Mouse (Mus musculus) ovary, postnatal 10 days (tissue): ENCODE measurements around the gene Tceanc2.

Experiments used
- DNase-seq: peaks from one replicate; pipeline ENCODE4 v3.0.0; 2022; ENCODE audit warnings: low spot score

Gene Tceanc2

DNA sequence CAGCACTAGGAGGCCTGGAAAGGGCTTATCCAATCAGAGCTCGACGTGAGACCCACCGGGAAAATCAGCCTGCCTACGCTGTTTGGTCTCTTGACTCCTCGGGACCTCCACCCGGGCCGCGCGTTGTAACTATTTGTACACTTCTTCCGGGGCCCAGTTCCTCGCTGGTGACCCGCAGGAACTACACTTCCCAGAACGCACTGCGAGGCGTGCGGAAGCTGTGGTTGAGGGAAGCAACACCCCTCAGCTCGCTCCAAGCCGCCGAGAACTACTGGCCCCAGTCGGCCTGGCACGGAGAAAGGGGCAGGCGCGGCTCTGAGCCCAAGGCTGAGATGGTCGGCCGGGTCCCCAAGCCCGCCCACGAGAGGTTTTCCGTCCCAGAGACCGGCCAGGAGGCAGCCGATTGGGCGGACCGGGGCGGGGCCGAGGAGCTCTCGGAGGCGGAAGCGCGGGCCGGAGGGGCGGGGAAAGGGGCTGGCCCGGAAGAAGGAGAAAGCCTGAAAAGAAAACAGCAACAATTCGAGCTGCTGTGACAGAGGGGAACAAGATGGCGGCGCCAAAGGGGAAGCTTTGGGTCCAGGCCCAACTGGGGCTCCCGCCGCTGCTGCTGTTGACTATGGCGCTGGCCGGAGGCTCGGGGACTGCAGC, 610 bp downstream of the Tceanc2 start, which contains the start of gene Tmem59:
TSS of gene Tmem59 (plus strand) at position 218 of the 648 bp plus-strand sequence.
- peak; percentile 91 for DNase-seq

DNA sequence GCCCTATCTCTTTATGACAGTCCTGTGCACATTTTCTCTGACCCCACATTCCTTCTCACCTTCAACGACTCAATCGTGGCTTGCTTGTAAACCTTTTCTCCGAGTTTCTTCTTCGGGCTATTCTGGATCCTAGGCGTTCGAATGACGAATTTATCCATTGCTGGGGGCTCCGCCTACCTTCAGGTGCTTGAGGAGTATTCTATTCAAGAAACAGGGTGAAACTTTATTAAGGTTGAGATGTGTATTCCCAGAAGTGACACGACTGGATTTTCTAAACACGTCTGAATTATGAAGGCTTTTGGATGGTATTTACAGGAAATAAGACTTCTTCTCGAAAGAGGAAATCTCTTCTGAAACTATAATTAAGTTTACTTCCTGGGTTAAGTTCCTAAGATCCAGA, 1.4 kb downstream of the Tceanc2 start:
- no peak for DNase-seq

- DNase-seq = no peak
Measured at GRCm38 (mm10) chr4:107167798-107168197, 11.1 kb downstream of the Tceanc2 start.

DNA sequence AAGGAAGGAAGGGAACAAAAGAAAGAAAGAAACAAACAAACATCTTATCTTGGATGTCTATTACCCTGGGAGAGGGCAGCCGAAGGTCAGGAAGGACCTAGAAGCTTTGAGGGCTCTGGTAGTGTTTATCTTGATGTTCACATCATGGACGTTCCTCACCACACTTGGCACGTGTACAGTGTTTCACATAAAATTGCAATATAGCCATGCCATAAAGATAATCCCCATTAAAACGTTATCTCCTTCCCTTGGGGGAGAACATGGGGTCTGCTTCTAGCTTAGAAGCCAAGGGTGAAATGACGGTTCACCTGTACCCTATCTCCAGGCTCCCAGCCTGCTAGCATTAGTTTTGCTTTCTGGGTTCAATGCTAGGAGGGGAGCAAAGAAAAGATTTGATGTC, 12.2 kb downstream of the Tceanc2 start:
- DNase-seq = no peak

- DNase-seq = peak; percentile 26
Measured at GRCm38 (mm10) chr4:107163756-107164587, 14.9 kb downstream of the Tceanc2 start.

- no peak for DNase-seq
Measured at GRCm38 (mm10) chr4:107163341-107163740, 15.6 kb downstream of the Tceanc2 start.

- no peak for DNase-seq
Measured at GRCm38 (mm10) chr4:107160181-107160580, 18.7 kb downstream of the Tceanc2 start.

GRCm38 (mm10) chr4:107159166-107159773, 19.6 kb downstream of the Tceanc2 start:
- no peak for DNase-seq

DNA sequence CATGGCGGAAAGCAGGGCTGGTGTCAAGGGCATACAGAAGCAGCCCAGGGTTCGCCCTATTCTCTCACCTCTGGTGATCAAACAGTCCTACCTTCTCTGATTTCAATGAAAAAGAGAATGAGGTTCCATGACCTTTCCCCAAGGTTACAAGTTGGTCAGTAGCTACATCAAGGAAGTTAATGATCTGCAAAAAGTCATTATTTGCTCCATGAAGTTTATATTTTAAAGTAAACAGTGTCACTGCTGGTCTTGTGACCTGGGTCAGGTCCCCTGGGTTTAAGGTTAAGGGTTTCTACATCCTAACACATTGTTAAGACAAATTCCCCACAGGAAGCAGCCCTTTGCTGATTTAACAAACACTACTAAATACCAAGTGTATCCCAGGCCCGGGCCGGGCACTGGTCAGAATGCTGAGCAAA, 21.9 kb downstream of the Tceanc2 start:
- no peak for DNase-seq

DNA sequence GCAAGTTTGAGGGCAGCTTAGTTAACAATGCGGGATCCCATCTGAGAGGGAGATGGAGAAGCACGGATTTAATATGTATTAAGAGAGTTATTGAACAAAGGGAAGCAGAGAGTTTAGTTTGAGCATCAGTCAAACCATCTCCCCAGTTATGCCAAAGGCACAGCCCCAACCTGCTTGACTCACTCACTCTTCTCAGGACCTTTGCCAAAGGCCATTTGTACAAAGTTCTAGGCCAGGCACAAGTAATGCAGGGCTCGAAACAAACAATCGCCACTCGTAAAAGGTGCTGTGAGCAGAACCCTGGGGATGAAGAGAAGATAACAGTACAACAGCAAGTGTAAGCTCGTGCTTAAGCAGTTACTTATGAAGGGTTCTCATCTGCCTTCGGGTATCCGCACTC, 26.3 kb downstream of the Tceanc2 start:
- DNase-seq = no peak

DNA sequence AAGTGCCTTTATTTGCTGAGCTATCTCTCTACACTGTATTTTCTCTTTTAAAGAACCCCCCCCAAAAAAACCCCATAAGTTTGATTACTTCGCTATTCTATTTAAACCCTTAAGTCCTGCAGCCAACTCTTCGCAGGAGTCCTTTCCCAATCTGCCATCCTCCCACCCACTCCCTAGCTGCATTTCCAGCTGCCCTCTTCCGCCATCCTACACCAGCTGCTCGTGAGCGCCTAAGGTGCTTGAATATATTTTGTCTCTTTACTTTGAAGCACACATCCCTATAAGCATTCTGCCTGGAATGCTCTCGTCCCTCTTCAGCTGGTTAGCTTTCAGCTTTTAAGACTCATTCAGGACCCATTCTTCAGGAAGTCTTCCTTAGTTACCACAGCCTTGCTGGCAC, 27.9 kb downstream of the Tceanc2 start:
- no peak for DNase-seq

DNA sequence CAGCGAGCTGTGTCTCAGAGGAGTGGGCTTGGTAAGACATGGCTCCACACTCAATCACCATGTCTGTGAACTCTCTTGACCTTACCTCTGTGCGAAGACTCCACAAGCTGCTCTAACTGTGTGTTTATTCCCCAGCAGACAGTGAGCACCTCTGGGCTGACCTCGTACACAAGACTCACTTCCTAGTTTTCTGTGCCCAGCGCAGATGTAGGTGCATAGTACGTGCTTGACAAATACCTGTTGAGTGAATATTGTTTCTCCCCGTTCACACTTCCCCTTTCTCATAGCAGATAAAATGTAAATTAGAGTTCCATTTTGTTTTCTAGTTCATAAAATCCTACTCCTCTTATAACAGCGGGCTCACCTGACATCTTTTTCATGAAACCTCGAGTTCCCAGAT, 35.4 kb downstream of the Tceanc2 start:
- DNase-seq = no peak

DNA sequence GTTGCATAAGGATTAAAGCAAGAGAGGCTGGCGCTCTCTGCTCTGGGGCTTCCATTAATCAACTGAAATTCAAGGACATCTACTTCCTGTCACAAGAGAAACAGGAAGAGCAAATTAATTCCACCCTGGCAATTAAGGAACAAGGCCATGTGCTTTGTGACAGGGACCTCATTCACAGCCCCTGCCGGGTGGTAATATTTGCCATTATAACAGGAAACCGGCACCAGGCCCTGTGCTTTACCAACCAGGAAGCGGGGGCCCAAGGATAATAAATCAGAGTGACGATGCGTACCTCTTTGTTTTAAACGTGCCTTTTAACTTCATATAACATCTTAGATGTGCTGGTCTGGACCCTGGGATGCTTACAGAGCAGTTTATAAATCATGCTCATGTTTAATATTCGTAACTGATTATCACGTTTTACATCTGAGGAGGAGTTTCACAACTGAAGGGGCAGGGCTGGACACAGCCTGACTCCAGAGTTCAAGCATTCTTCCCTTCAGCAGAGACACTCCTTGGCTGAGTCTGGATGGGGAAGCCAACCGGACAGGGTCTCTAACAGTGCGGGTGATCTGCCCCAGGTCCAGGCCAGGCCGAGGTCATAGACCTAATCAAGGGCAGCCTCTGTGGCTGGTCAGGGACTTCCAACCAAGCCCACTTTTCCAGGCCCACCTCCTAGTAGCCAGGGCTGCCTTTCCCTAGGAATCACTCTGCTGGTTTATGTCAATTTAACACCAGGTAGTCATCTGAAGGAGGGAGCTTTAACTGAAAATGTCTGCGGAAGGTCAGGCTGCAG, 38.9 kb downstream of the Tceanc2 start:
- no peak for DNase-seq

DNA sequence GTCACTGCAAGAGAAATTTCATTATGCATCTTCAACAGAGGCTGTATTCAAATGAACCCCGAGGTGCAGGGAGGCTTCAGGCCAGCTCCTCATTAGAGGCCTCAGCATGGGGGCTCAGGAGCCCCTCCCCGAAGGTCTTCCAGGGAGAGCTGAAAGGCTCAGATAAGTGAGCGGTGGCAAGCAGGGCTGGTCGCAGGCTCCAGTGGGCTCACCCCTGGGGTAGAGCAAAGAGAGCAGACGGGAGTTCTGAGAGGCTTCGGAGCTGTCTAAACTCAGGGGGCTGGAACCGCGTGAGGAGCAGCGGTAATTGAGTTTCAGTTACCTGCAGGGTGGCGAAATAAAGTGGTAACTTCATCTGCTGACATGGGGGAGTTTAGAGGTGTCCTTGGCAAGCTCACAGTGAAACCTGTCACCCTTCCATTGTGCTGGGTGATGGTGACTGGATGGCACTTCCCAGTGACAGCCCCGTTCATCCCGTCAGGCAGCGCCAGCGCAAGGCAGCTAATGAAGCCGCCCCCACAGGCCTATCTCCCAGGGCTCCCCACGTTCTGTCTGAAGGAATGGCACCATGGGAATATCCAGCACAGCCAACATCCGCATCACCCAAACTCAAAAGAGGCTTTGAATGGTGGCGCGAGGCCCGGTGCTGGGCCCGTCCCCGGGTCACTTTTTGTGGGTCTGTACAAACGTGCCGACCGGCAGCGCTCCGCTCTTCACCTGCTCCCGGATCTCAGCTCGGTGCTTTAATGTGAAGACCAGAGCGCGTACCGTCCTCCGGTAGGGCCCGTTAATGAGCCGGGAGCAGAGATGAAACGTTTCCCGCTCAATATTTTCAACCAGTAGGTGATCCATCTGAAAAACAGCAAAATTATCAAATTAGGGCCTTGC, 39.7 kb downstream of the Tceanc2 start:
- no peak for DNase-seq

GRCm38 (mm10) chr4:107136531-107136930, 42.4 kb downstream of the Tceanc2 start:
- DNase-seq = no peak

DNA sequence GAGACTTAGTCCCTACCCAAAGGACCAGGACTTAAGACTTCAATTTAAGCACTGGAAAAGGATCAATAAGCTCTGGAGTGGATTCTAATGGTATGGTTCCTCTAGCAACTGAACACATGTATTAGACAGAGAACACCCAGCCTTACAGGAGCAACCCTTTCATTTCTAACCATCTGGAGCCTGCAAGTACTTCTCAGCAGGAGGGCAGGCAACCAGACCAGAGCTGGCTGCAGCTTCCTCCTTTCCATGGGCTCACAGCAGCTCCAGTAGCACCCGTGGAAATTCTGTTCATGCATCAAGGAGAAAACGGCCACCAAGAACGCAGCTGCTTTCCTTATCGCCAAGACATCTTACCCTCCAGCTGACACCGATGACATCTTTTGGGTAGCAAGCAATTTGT, 43.3 kb downstream of the Tceanc2 start:
- no peak for DNase-seq

GRCm38 (mm10) chr4:107134891-107135290, 44.0 kb downstream of the Tceanc2 start:
- no peak for DNase-seq

DNA sequence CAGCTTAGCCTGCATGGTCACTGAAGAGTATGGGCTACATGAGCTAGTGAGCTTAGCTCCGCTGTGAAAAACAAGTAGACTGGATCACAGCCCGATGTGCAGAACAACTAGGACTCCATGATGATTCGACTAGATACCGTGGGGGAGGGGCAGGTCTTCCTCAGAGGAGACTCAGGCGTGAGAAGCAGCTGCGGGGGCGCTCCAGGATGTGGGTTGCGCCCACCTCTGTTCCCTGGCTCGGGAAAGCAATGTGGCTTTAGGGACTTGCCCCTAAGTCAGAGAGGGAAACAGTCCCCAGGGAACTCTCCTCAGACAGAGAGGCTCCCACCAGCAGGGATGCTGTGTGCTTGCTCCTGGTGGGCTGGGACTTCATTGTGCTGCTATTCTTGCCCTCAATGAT, 48.4 kb downstream of the Tceanc2 start:
- DNase-seq = no peak

- DNase-seq = no peak
Measured at GRCm38 (mm10) chr4:107129373-107129772, 49.5 kb downstream of the Tceanc2 start.

- no peak for DNase-seq
Measured at GRCm38 (mm10) chr4:107127901-107128669, 50.8 kb downstream of the Tceanc2 start.
